Mouse (Mus musculus): ENCODE data around the gene Mga.

The Mga gene

GRCm38 (mm10) chr2:119897090-119897732, at the start of gene Mga:
Mga (plus strand) TSS chr2:119897228.
- peak; percentile 91 to 94 for DNase-seq (ENCODE audit: low read depth in 1 of 2, low spot score in 2 of 2)

DNA sequence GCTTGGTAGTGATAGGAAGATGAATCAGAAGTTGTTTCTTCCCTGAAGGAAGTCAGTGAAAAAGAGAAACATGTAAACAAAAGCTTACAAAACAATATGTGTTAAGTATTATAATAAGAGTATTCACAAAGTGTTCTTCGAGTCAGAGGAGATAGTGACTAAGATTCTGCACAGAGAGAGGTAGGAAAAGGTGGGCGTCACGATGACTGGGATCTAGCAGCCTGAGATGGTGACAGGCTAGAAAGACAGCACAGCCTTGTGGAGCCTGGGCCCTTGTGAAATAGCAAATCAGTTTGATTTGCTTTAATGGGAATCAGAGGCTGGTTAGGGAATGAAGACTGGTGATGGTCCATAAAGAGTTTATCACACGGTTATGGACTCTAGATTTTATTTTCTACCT, 43.2 kb upstream of the Mga start:
- DNase-seq (ENCODE audit: low read depth in 1 of 2, low spot score in 2 of 2) = no peak

- no peak for DNase-seq (ENCODE audit: low read depth in 1 of 2, low spot score in 2 of 2)
Measured at GRCm38 (mm10) chr2:119855310-119855850, 41.6 kb upstream of the Mga start.

- DNase-seq (ENCODE audit: low read depth in 1 of 2, low spot score in 2 of 2) = no peak
Measured at GRCm38 (mm10) chr2:119857341-119857740, 39.7 kb upstream of the Mga start.

- DNase-seq (ENCODE audit: low read depth in 1 of 2, low spot score in 2 of 2) = no peak
Measured at GRCm38 (mm10) chr2:119864484-119864883, 32.5 kb upstream of the Mga start.

GRCm38 (mm10) chr2:119872371-119873104, 24.5 kb upstream of the Mga start:
- DNase-seq (ENCODE audit: low read depth in 1 of 2, low spot score in 2 of 2) = peak in 1 of 2 experiments; percentile 2

DNA sequence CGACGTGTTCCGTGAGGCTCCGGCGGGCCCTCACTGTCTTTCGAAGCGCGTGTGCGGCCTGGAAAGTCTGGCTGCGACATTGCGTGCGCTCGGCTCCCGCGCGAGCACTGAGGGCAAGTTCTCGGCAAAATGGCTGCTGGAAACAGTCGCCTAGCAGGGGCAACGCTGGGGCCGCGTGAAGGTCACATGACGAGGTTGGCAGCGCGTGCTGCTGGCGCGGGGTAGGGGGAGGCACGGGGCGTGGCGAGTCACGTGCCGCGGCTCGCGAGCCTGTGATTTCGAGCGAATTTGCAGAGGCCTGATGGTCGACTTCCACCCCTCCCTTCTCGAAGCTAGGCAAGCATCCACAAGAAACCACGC, 23.9 kb upstream of the Mga start:
- peak; percentile 11 to 48 for DNase-seq (ENCODE audit: low read depth in 1 of 2, low spot score in 2 of 2)

DNA sequence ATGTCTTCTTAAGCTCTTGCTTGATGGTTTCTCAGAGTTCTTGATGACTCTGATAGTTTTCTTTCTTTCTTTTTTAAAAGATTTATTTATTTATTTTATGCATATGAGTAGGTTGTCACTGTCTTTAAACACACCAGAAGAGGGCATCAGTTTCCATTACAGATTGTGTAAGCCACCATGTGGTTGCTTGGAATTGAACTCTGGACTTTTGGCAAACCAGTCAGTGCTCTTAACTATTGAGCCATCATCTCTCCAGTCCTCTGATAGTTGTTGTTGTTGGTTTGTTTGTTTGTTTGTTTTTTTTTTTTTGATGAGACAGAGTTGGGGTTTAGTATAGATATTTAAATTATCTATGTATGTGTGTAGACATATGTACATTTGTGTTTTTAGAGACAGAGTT, 21.0 kb upstream of the Mga start:
- DNase-seq (ENCODE audit: low read depth in 1 of 2, low spot score in 2 of 2) = no peak

- DNase-seq (ENCODE audit: low read depth in 1 of 2, low spot score in 2 of 2) = no peak
Measured at GRCm38 (mm10) chr2:119887201-119887600, 9.8 kb upstream of the Mga start.

DNA sequence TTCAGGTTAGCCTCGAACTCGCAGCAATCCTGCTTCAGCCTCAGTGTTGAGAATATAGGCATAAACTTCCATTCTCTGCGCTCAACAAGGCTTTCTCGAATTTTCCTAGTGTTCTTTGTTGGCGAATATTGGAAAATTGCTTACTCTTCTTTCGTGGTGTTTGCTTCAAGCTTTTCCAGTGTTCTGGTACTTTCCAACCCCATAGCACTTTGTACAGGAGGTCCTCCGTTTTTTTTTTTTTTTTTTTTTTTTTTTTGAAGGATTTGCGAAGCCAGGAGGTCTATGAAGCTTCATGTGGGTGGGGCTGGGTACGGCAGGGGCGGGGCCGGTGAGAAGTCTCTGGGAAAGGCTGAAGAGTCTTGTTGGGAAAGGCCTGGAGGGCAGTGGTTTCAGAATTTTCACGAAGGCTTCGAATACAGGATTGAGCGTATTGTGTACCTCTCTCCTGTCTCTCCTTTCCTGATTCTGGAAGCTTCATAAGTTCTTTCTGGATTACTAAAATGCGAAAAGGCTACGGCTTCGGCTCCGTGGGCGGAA, 407 bp upstream of the Mga start:
- no peak for DNase-seq (ENCODE audit: low read depth in 1 of 2, low spot score in 2 of 2)

DNA sequence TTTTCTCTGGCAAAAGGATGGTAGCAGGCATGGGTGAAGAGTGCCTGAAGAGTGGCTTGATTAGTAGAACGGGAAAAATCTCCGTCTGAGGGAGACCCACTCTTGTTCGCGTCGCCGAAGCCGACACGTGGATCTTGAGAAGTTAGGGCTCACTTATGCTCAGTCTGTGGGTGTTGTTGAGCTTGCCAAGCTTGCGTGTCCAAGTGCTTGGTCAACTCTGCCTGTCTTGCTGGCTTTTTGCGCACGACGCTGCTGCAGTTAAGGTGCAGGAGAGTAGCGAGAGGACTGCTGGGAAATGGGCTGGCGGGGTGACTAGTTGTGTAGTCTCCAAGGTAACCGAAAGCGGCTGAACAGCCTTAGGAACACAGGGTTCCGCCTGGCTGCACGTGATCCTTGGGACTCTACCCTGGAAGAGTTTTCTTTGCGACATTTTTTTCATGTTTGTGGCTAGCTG, 1.1 kb downstream of the Mga start:
- peak; percentile 60 to 66 for DNase-seq (ENCODE audit: low read depth in 1 of 2, low spot score in 2 of 2)

GRCm38 (mm10) chr2:119916007-119916406, 19.0 kb downstream of the Mga start:
- no peak for DNase-seq (ENCODE audit: low read depth in 1 of 2, low spot score in 2 of 2)

DNA sequence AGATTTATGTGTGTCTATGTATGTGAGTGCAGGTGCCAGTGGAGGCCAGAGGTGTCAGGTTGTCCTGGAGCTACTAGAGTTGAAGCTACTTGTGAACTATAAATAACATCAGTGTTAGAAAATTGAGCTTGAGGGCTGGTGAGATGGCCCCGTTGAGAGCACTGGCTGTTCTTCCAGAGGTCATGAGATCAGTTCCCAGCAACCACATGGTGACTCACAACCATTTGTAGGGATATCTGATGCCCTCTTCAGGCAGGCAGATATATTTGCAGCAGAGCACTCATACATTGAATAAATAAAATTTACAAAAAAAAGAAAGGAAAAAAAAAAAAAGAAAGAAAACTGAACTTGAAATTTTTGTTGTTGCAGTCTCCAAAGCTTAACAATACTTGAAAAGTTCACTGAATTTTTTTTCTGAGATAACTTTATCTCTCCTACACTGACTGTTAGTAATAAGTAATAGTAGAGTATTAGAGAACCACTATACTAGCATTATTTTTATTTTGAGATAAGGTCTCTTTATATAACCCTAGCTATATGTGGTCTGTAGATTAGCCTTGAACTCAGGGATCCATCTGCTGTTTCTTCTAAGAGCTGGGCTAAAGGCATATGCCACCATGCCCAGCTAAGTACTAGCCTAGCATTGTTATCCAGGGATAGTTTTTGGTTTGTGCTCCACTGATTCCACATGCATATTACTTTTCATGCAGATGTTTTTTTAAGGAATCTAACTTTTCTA, 20.8 kb downstream of the Mga start:
- no peak for DNase-seq (ENCODE audit: low read depth in 1 of 2, low spot score in 2 of 2)

DNA sequence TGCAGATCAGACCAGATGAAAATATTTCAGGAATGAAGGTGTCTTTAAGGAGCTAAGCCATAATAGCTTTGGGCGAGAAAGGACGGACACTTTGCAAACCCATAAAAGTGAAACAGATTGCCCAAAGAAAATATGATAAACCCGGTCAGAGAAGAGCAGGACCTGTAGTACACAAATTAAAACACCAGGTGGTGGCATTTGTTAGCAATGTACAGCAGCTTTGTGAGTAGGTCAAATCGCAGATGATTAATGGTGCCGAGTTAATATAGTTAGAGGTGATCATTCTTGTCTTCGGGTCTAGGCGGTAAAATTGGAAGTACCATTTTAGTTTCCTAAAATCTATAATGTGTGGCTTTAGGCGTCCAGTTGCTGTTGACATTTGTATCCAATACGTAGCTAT, 73.5 kb downstream of the Mga start:
- DNase-seq (ENCODE audit: low read depth in 1 of 2, low spot score in 2 of 2) = no peak

GRCm38 (mm10) chr2:119971316-119971715, 74.3 kb downstream of the Mga start:
- DNase-seq (ENCODE audit: low read depth in 1 of 2, low spot score in 2 of 2) = no peak

GRCm38 (mm10) chr2:119971837-119972536, 75.0 kb downstream of the Mga start:
- peak; percentile 85 to 92 for DNase-seq (ENCODE audit: low read depth in 1 of 2, low spot score in 2 of 2)

GRCm38 (mm10) chr2:119972537-119972879, 75.5 kb downstream of the Mga start, which contains the start of gene Mapkbp1:
Mapkbp1 (plus strand) TSS chr2:119972699.
- DNase-seq (ENCODE audit: low read depth in 1 of 2, low spot score in 2 of 2) = no peak

DNA sequence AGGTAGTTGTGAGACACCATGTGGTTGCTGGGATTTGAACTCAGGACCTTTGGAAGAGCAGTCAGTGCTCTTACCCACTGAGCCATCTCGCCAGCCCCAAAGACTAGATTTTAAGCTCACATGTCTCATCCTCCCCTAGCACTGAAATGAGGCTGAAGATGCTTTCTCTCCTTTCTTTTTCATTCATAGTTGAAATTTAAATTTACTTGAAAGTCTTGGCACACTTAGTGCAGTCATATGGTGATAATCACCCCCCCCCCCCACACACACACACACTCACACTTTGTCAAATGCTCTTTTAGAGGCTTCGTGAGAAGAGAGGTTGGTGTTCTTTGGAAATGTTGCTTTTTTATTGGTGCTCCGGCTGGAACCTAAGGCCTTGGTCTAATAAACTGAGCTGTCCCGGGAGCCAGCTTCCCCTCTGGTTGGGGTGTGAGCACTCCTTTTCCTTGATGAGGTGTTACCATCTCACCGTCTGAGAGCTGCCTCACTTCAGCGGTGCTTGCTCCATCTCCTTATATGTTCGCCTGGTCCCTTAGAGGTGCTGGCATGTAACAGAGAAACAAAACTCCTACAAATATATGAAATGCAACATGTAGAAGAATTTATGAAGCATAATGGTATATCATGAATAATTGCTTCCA, 83.4 kb downstream of the Mga start:
- DNase-seq (ENCODE audit: low read depth in 1 of 2, low spot score in 2 of 2) = no peak

- no peak for DNase-seq (ENCODE audit: low read depth in 1 of 2, low spot score in 2 of 2)
Measured at GRCm38 (mm10) chr2:119981631-119982030, 84.6 kb downstream of the Mga start.

DNA sequence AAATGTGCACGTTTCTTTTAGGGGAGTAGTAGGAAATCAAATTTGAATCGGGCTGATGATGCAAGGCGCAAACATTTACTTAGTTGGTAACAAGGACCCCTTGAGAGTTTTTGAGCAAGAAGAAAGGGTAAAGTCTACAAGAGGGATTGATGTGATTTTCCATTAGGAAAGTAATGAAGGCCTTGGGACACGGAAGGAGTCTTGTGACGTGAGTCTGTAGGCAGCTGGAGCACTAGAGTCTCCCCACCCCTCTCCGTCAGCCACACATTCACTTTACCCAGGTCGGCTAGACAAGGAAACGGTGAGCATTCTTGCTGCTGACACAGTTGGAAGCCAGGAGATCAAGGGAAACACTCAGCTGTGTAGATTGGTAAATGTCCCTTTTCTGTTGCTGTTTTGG, 88.8 kb downstream of the Mga start:
- no peak for DNase-seq (ENCODE audit: low read depth in 1 of 2, low spot score in 2 of 2)

Data from monocyte, adult 2 months (primary cell).